Mouse (Mus musculus): ENCODE data around the gene Plekhb2.

Plekhb2 gene

DNA sequence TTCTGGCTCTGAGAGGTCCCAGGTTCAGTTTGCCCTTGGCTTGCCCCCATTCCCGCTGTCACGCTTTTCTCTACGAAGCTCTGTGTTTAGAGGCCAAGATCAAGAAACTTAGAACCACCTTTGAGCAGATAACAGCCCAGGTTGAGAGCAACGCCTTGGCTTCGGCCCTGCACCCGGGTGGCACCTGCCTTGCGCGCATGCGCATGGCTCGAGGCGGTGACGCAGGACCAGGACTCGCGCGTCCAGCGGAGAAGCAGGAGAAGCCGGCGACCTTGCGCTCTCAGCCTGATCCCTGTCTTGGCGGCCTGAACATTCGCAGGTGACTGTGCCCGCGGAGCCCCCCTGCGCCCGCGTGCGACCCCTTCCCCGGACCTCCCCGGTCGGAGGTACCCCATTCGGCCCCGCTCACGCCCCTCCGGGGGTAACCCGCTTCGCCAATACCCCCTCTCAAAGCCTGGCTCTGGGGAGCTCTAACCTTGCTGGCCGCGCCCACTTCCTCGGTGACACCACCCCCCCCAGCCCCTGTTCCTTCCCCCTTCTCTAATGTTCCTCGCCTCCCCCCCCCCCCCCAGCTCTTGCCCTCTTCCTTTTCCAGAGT is at the start of gene Plekhb2:
Gene Plekhb2 (plus strand): TSS at position 232 of the 598 bp plus-strand sequence.
- DNase-seq (ENCODE audit: low spot score in 2 of 2): peak; percentile 73 to 83

DNA sequence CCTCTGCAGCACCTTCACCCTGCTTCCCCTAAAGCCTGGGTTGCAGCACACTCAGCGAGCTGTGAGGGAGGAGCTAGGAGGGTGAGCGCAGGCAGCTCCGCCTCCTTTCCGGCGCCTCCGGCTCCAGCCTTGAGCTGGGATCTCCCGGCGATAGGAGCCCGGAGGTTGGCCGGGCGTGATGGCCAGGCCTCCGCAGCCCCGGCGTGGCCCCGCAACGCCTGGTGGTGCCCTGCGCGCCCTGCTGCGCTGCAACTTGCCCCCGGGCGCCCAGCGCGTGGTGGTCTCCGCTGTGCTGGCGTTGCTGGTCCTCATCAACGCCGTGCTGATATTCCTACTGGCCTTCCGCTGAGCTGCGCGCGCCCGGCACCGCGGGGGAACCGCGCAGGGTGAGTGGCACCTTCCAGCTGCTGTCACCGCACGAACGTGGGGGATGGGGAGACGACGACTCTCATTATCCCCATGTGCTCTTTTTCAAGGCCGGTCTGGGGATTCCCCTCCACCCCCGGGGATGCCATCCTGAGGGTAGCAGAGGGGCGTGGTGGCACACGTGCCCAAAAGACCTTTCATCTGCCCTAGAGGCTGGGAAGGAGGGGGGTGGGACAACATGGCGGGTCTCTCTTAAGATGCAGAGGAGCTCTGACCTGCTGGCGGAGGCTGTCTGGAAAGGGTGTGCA is 48.0 kb upstream of the Plekhb2 start:
- DNase-seq (ENCODE audit: low spot score in 2 of 2): peak; percentile 75 to 78

GRCm38 (mm10) chr1:34802290-34802642 is 47.5 kb upstream of the Plekhb2 start:
- DNase-seq (ENCODE audit: low spot score in 2 of 2): peak; percentile 74 to 86

DNA sequence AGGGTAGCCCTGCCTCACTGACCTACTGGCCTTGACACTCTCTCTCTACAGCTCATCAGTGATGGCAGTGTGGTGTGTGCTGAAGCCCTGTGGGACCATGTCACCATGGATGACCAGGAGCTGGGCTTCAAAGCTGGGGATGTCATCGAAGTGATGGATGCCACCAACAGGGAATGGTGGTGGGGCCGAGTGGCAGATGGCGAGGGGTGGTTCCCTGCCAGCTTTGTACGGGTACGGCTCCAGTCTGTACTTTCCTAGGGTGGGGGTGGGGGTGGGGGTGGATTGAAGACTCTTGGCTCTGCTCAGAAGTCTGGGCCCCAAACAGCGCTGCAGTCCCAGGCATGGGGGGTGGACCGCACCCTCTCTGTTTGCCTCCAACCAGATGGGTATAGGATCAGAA is 44.9 kb upstream of the Plekhb2 start:
- no peak for DNase-seq (ENCODE audit: low spot score in 2 of 2)

DNA sequence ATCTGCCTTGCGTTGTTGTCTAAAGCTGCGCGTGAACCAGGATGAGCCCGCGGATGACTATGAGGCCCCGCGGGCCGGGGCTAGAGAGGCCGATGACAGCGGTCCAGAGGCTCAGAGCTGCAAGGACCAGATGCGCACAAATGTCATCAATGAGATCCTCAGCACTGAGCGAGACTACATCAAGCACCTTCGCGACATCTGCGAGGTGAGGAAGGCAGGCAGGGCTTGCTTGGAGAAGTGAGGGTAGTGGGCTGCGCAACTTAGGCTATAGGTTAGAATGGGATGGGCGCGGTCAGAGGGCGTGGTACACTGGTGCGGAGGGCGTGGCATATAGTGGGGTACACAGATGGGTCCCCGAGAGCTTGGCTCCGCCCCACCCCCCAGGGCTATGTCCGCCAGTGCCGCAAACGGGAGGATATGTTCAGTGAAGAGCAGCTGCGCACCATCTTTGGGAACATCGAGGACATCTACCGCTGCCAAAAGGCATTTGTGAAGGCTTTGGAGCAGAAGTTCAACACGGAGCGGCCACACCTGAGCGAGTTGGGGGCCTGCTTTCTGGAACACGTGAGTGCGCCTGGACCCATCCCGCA is 43.8 kb upstream of the Plekhb2 start:
- DNase-seq (ENCODE audit: low spot score in 2 of 2): no peak

GRCm38 (mm10) chr1:34808445-34808844 is 41.3 kb upstream of the Plekhb2 start:
- no peak for DNase-seq (ENCODE audit: low spot score in 2 of 2)

GRCm38 (mm10) chr1:34810293-34810692 is 39.5 kb upstream of the Plekhb2 start:
- no peak for DNase-seq (ENCODE audit: low spot score in 2 of 2)

DNA sequence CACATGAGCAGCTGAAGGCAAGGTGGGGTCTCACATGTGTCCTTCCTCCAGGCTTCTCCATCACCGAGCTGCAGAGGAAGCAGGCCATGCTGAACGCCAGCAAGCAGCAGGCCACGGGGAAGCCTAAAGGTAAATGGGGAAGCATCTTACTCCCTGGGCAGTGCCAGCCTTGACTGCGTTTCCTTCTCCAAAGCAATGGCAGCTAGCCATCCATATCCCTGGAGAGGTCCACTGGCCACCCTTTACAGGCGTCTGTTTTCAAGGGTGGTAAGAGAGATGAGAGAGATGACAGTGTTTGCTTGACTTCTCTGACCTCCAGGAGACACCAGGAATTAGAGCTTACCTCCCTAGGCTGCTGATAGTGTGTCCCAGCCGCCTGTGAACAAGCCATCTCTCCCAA is 38.7 kb upstream of the Plekhb2 start:
- DNase-seq (ENCODE audit: low spot score in 2 of 2): no peak

DNA sequence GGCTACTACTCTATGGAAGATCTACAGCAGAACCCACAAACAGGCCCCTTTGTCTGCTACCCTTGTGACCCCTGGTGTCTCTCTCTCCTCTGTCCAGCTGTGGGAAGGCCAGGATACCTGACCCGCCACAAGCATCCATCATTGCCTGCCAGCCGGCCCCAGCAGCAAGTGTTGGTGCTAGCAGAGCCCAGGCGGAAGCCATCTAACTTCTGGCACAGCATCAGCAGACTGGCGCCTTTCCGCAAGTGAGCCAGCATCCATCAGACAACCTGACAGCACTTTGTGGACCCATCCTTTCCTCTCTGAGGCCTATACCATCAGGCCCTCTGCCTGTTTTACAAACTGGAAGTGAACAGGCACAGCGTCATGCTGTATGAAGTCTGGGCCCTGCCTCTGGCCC is 38.2 kb upstream of the Plekhb2 start:
- no peak for DNase-seq (ENCODE audit: low spot score in 2 of 2)

DNA sequence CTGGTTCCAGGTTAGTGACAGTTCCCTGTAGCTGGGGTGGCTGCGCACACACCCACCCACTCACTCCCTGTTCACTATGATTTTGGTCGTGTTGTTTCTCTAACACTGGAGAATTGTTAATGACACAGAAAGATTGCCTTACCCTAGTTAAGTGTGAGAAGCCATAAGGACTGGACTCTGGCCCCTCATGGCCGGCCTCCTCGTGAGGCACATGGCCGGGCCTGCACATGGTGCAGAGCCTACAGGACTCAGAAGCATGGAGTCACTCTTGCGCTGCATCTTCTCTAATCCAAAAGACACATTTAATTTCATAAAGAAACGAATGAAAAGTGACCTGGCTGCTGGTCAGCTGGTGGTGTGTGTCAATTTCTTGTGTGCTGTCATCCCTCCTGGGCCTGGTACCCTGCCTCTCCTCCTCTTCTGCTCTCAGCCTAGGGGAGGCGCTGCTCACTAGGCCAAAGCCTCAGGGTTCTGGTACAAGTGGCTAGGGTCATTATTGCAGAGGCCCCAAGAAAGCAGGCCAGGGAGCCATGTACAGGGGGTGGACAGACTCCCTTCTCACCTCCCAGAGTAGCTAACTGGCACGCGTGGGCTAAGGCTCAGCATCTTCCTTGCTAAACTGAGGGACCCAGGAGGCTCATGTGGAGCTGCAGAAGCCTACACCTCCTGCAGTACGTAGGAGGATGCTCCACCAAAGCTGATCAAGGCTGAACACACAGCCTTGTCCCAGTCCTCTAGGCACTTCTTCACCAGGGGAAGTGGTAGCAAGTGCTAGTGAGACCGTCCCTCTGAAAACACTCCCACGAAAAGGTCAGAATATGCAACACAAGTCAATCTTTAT is 37.1 kb upstream of the Plekhb2 start:
- no peak for DNase-seq (ENCODE audit: low spot score in 2 of 2)

DNA sequence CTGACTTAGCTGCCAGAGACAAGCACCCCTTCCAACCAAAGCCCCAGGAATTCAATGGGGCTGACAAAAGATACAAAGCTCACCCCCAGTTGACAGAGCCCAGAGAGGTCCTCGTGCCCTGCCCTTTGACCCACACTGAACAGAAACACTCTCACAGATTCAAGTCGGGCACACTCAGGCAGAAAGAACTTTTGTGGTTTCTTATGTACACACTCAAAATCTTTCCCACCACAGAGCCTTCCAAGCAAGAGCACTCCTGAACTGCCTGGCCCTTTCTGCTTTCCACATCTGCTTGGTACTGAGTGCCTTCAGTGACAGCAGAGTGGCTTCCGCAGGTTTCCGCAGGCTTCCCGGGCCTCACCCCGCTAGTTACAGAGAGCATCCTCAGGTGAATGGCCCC is 33.9 kb upstream of the Plekhb2 start:
- no peak for DNase-seq (ENCODE audit: low spot score in 2 of 2)

DNA sequence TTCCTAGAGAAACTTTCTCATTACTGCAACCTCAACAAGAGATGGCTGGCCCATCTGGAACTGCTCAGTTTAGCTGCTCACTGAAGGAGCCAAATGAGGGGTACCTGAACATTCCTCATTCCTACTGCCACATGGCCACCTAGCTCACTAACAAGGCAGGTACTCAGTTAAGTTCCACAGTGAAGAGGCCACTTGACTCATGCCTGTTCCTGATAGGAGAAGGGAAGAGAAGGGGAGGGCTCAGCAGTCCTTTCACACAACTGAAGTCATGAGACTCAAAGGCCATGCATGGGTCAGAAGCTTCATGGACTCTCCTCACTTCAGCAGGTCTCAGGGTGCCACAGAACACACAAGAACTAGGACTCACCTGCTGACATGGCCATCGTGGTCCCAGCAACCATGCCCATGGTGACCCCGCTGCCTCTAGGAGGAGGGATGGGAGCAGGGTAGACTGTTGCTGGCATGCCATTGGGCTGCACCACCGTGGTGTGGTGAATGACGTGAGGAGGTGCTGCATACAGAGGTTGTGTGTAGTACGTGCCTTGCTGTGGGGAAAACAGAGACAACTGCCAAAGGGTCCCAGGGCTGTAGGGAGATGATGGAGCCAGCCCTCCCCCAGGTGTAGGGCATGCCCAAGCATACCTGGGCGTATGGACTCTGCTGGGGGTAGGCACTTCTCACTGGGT is 30.4 kb upstream of the Plekhb2 start:
- DNase-seq (ENCODE audit: low spot score in 2 of 2): no peak

DNA sequence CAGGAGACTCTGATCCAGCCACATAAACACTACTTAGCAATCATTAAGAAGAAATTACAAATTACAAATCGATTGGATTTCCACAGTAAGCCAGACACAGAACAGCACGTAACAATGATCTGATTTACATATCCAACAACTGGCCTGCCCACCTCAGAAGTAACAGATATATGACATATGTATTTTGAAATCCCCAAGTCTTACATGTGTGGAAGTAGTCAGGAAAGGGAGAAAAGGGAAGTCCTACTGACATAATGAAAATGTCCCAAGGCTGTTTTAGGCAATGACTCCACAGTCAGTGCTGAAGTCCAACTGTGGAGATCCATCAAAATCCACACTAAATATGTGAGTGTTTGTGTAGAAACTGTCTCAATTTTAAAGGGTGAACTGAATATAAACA is 28.4 kb upstream of the Plekhb2 start:
- no peak for DNase-seq (ENCODE audit: low spot score in 2 of 2)

GRCm38 (mm10) chr1:34822003-34822402 is 27.8 kb upstream of the Plekhb2 start:
- DNase-seq (ENCODE audit: low spot score in 2 of 2): no peak

DNA sequence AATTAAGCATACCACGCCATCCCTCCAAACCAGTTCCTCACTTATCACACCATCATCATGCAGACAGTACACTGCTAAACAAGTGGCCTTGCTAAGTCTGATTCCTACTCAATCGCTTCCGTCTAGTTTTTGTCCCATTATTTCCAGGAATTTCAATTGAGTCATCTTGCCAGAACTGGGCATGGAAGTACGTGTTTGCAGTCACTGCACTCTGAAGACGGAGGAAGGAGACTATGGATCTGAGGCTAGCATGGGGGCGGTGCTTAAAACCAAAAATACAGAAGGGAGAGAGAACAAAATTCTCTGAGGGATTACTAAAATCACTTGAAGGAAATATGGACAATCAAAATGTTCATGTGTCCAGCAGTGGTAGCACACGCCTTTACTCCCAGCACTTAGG is 27.0 kb upstream of the Plekhb2 start:
- DNase-seq (ENCODE audit: low spot score in 2 of 2): no peak

DNA sequence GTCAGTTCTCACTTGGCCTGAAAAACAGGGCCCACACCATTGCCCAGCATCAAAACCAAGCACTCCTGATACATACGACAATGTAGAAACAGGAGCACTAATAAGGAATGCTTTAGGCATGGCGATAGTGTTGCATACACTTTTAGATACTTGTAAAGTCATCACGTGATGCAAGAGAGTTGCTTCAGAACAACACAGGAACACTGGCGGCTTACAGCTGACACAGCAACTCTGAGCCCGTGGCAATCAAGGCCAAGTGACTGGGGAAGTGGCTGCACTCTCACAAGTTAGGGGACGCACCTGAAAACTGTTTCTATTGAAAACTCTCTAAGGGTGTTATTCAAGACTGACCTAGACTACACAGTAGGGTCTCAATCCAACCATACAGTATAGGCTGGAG is 26.4 kb upstream of the Plekhb2 start:
- no peak for DNase-seq (ENCODE audit: low spot score in 2 of 2)

- no peak for DNase-seq (ENCODE audit: low spot score in 2 of 2)
These were observed 25.6 kb upstream of the Plekhb2 start for GRCm38 (mm10) chr1:34824208-34824607.

DNA sequence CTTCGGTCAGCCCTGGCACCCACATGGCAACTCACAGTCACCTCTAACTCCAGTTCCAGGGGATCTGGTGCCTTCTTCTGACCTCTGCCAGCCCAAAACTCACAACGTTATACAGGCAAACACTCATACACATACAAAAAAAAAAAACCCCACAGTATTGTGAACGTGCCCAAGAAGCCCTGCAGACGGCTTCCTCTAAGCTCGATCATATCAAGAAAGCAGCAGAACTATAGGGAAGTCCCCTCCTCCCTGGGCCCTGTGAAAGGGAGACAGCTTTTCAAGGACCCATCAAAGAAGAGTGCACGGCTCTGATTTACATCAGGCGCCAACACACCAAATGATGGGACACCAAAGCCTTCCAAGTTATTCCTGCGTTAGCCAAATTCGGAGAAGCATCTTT is 23.9 kb upstream of the Plekhb2 start:
- DNase-seq (ENCODE audit: low spot score in 2 of 2): no peak

DNA sequence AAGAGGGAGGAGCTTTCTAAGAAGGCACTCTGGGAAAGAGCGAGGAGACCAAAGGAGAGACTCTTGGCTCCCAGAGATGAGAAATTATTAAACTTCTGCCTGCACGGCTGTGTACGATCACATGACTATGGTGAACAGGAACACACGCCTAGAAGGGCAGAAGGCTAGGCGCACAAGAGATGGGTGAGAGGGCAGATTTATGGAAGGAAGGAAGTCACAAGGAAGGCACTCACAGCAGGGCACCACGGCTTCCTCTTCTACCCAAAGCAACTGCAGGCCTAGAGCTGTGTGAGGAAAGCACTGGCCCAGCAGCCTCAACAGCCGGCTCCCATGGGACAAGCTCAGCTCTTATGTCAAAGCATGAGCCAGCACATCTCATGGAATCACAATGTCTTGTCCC is 21.9 kb upstream of the Plekhb2 start:
- DNase-seq (ENCODE audit: low spot score in 2 of 2): no peak

- no peak for DNase-seq (ENCODE audit: low spot score in 2 of 2)
These were observed 21.1 kb upstream of the Plekhb2 start for GRCm38 (mm10) chr1:34828528-34829294.

GRCm38 (mm10) chr1:34830934-34831333 is 18.8 kb upstream of the Plekhb2 start:
- no peak for DNase-seq (ENCODE audit: low spot score in 2 of 2)

Data from right cerebral cortex, postnatal 36 days (tissue).